Mouse (Mus musculus): ENCODE results near the gene Fgfr2. TPM values are rescaled to one million over a fixed set of nuclear protein-coding genes. Genes with fewer than 3 reads are reported as not detected.

Fgfr2 gene
- polyA plus RNA-seq, 1 experiment = 1.7 TPM

GRCm38 (mm10) chr7:130976305-130976935 lies 2146.7 kb downstream of the Fgfr2 start:
- no peak overlapping the region for H3K4me3 ChIP-seq (ENCODE audit: insufficient read depth, poor library complexity, severe bottlenecking)
- H3K36me3 ChIP-seq (ENCODE audit: control insufficient read depth, insufficient read depth) = peaks cover 28% of the 10 kb centered on the region
- no peak overlapping the region for H3ac ChIP-seq (ENCODE audit: control insufficient read depth, insufficient read length, low read depth)
- no peak for TF ChIP-seq CTCF (IDR thresholded peaks at IDR 0.05; ENCODE audit: control insufficient read depth, insufficient read depth, insufficient read length)
- TF ChIP-seq CEBPB (IDR thresholded peaks at IDR 0.05; ENCODE audit: low read depth) = no peak
- TF ChIP-seq MYOG (IDR thresholded peaks at IDR 0.05; ENCODE audit: control insufficient read depth, extremely low read depth, insufficient read length) = no peak
- no peak for TF ChIP-seq FOSL1 (IDR thresholded peaks at IDR 0.05; ENCODE audit: insufficient read depth, low read length, poor library complexity, severe bottlenecking)
- no peak for TF ChIP-seq MYOD1 (IDR thresholded peaks at IDR 0.05; ENCODE audit: control insufficient read depth, insufficient read length, low read depth)
- TF ChIP-seq USF1 (IDR thresholded peaks at IDR 0.05; ENCODE audit: low read depth) = no peak
- no peak for TF ChIP-seq MAX (IDR thresholded peaks at IDR 0.05)
- no peaks in the 10 kb centered on the region for H3K79me2 ChIP-seq (ENCODE audit: control insufficient read depth, insufficient read depth)
- peaks cover 2% of the 10 kb centered on the region for H3K79me3 ChIP-seq (ENCODE audit: low read depth)
- no peaks in the 10 kb centered on the region for H3K27me3 ChIP-seq (ENCODE audit: control insufficient read depth, insufficient read depth, insufficient read length)

DNA sequence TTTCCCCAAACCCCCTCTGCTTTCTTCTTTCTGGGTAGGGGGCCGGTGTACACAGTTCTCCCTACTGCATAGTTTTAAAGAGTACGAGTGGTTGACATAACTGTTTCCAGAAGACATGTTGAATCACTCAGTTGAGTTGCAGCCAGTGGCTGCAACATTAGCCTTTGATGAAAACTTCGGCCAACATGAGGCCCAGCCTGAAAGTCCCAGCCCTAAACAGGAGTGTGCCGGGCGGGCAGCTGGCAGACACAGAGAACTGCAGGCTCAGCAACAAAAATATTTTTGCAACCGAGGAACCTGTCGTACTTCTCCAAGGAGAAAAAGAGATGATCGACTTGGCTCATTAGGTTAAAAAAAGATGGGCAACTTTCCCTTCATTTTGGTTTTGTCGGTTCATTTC lies 2150.4 kb downstream of the Fgfr2 start:
- TF ChIP-seq MYOD1 (IDR thresholded peaks at IDR 0.05; ENCODE audit: control insufficient read depth, insufficient read length, low read depth) (no peak), FOSL1 (IDR thresholded peaks at IDR 0.05; ENCODE audit: insufficient read depth, low read length, poor library complexity, severe bottlenecking) (no peak), MYOG (IDR thresholded peaks at IDR 0.05; ENCODE audit: control insufficient read depth, extremely low read depth, insufficient read length) (no peak), CTCF (IDR thresholded peaks at IDR 0.05; ENCODE audit: control insufficient read depth, insufficient read depth, insufficient read length) (no peak)
- Histone ChIP-seq H3K79me3 (ENCODE audit: low read depth) (peaks cover 3% of the 10 kb centered on the region), H3K4me3 (ENCODE audit: insufficient read depth, poor library complexity, severe bottlenecking) (no peak overlapping the region), H3K27me3 (ENCODE audit: control insufficient read depth, insufficient read depth, insufficient read length) (no peaks in the 10 kb centered on the region), H3K79me2 (ENCODE audit: control insufficient read depth, insufficient read depth) (no peaks in the 10 kb centered on the region), H3K36me3 (ENCODE audit: control insufficient read depth, insufficient read depth) (peaks cover 31% of the 10 kb centered on the region), H3ac (ENCODE audit: control insufficient read depth, insufficient read length, low read depth) (no peak overlapping the region)

DNA sequence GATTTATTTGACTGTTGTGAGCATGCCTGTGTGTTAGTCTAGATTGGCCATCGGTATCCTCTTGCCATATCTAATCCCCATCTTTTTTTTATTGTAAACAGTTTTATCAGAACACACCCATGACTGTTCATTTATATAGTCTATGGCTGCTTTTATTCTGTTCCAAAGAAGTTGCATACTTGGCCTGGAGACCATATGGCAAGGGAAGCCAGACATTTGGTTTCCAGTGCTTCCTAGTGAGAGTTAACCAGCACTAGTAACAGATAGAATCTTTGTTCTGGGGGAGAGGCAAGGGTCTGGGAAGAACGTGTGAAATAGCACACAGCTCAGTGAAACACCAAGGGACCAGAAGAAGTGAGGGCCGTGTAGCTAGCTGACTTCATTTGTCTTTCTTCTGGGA lies 2153.6 kb downstream of the Fgfr2 start:
- Histone ChIP-seq H3K36me3 (ENCODE audit: control insufficient read depth, insufficient read depth) (peaks cover 36% of the 10 kb centered on the region), H3K79me2 (ENCODE audit: control insufficient read depth, insufficient read depth) (no peaks in the 10 kb centered on the region), H3ac (ENCODE audit: control insufficient read depth, insufficient read length, low read depth) (no peak overlapping the region), H3K4me3 (ENCODE audit: insufficient read depth, poor library complexity, severe bottlenecking) (no peak overlapping the region), H3K79me3 (ENCODE audit: low read depth) (peaks cover 3% of the 10 kb centered on the region), H3K27me3 (ENCODE audit: control insufficient read depth, insufficient read depth, insufficient read length) (no peaks in the 10 kb centered on the region)
- TF ChIP-seq CTCF (IDR thresholded peaks at IDR 0.05; ENCODE audit: control insufficient read depth, insufficient read depth, insufficient read length) = no peak
- TF ChIP-seq USF1 (IDR thresholded peaks at IDR 0.05; ENCODE audit: low read depth) = no peak
- no peak for TF ChIP-seq CEBPB (IDR thresholded peaks at IDR 0.05; ENCODE audit: low read depth)
- no peak for TF ChIP-seq FOSL1 (IDR thresholded peaks at IDR 0.05; ENCODE audit: insufficient read depth, low read length, poor library complexity, severe bottlenecking)
- TF ChIP-seq MYOG (IDR thresholded peaks at IDR 0.05; ENCODE audit: control insufficient read depth, extremely low read depth, insufficient read length) = no peak
- no peak for TF ChIP-seq MYOD1 (IDR thresholded peaks at IDR 0.05; ENCODE audit: control insufficient read depth, insufficient read length, low read depth)
- no peak for TF ChIP-seq MAX (IDR thresholded peaks at IDR 0.05)

DNA sequence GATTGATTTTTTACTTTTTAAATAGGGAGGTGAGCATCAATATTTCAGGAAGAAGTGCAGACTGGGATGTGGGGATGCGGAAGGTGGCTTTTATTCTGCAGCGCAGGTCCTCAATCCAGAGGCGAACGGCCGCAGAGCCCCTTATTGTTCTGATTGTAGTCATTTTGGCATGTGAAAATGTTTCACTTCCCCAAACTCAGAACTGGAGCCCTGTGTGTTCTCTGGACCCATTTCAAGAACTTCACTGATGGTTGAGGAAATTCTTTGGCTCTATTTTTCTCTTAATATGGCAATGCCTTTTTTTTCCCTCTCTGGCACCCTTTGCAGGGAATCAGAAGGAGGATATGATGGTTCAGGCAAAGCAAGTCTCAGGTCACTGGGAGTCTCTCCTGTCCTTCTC lies 2154.1 kb downstream of the Fgfr2 start:
- Histone ChIP-seq H3K79me2 (ENCODE audit: control insufficient read depth, insufficient read depth) (no peaks in the 10 kb centered on the region), H3K36me3 (ENCODE audit: control insufficient read depth, insufficient read depth) (peaks cover 32% of the 10 kb centered on the region), H3K27me3 (ENCODE audit: control insufficient read depth, insufficient read depth, insufficient read length) (no peaks in the 10 kb centered on the region), H3K4me3 (ENCODE audit: insufficient read depth, poor library complexity, severe bottlenecking) (no peak overlapping the region), H3K79me3 (ENCODE audit: low read depth) (peaks cover 2% of the 10 kb centered on the region), H3ac (ENCODE audit: control insufficient read depth, insufficient read length, low read depth) (no peak overlapping the region)
- no peak for TF ChIP-seq USF1 (IDR thresholded peaks at IDR 0.05; ENCODE audit: low read depth)

DNA sequence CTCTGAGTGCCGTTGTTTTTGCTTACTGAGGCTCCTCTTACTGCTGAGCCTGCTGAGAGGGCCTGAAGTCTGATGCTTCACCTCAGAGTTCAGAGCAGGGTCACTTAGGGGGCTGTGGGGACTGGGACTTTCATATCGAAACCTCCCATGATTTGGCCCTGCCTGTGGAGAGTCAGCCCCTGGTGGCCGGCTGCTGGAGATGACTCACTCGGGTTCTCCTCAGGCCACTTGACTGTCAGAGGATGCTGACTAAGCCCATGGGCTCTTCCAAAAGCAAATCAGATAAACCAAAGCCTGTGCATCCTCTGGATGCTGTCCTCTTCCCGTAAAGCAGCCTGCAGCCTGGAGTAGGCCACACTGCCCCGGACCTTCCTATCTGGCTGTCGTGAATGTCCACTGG lies 2154.6 kb downstream of the Fgfr2 start:
- H3K27me3 ChIP-seq (ENCODE audit: control insufficient read depth, insufficient read depth, insufficient read length) = no peaks in the 10 kb centered on the region
- no peaks in the 10 kb centered on the region for H3K79me2 ChIP-seq (ENCODE audit: control insufficient read depth, insufficient read depth)
- peaks cover 27% of the 10 kb centered on the region for H3K36me3 ChIP-seq (ENCODE audit: control insufficient read depth, insufficient read depth)
- peak overlapping the region; percentile 32 for H3ac ChIP-seq (ENCODE audit: control insufficient read depth, insufficient read length, low read depth)
- peaks cover 2% of the 10 kb centered on the region for H3K79me3 ChIP-seq (ENCODE audit: low read depth)
- TF ChIP-seq FOSL1 (IDR thresholded peaks at IDR 0.05; ENCODE audit: insufficient read depth, low read length, poor library complexity, severe bottlenecking) = peak; percentile 60
- no peak for TF ChIP-seq USF1 (IDR thresholded peaks at IDR 0.05; ENCODE audit: low read depth)
- peak; percentile 17 for TF ChIP-seq MYOD1 (IDR thresholded peaks at IDR 0.05; ENCODE audit: control insufficient read depth, insufficient read length, low read depth)
- no peak overlapping the region for H3K4me3 ChIP-seq (ENCODE audit: insufficient read depth, poor library complexity, severe bottlenecking)

DNA sequence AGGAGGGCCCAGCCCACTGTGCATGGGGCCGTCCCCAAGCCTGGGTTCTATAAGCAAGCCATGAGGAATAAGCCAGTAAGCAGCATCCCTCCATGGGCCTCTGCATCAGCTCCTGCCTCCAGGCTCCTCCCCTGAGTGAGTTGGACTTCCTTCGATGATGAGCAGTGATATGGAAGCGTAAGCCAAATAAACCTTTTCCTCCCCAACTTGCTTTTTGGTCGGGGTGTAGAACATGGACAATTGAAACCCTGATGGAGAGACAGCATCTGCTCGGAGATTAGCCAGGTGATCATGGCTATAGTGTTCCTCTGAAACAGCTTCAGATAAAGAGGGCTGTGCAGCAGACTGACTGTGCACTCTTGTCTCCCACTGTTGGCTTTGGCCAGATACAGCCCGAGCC lies 2155.2 kb downstream of the Fgfr2 start:
- peaks cover 2% of the 10 kb centered on the region for H3K79me3 ChIP-seq (ENCODE audit: low read depth)
- no peaks in the 10 kb centered on the region for H3K27me3 ChIP-seq (ENCODE audit: control insufficient read depth, insufficient read depth, insufficient read length)

More for the DNA sequence above, 2155.2 kb downstream of the Fgfr2 start:
- TF ChIP-seq MAX (IDR thresholded peaks at IDR 0.05) (no peak), FOSL1 (IDR thresholded peaks at IDR 0.05; ENCODE audit: insufficient read depth, low read length, poor library complexity, severe bottlenecking) (no peak), USF1 (IDR thresholded peaks at IDR 0.05; ENCODE audit: low read depth) (no peak), MYOD1 (IDR thresholded peaks at IDR 0.05; ENCODE audit: control insufficient read depth, insufficient read length, low read depth) (no peak), CTCF (IDR thresholded peaks at IDR 0.05; ENCODE audit: control insufficient read depth, insufficient read depth, insufficient read length) (no peak), CEBPB (IDR thresholded peaks at IDR 0.05; ENCODE audit: low read depth) (no peak), MYOG (IDR thresholded peaks at IDR 0.05; ENCODE audit: control insufficient read depth, extremely low read depth, insufficient read length) (no peak)
- no peak overlapping the region for H3K4me3 ChIP-seq (ENCODE audit: insufficient read depth, poor library complexity, severe bottlenecking)
- H3ac ChIP-seq (ENCODE audit: control insufficient read depth, insufficient read length, low read depth) = no peak overlapping the region
- H3K79me2 ChIP-seq (ENCODE audit: control insufficient read depth, insufficient read depth) = no peaks in the 10 kb centered on the region
- peaks cover 25% of the 10 kb centered on the region for H3K36me3 ChIP-seq (ENCODE audit: control insufficient read depth, insufficient read depth)
